Mouse (Mus musculus) ES-E14 (cell line): ENCODE measurements at regions not wholly inside any gene's neighbourhood (a gene's known extent, or its start where the extent isn't known, plus 50 kb on each side); places are given as distances from the start of the nearest gene placed in this dataset.

Experiments
- DNase-seq: peaks from one replicate; pipeline ENCODE4 v3.0.0-alpha.2; 2013; ENCODE audit warnings: low read depth, low spot score
- H3K27ac ChIP-seq: 2 replicates; pipeline ENCODE4 v1.5.1; 2012; ENCODE audit warnings: low read depth, mild to moderate bottlenecking, low read length, moderate library complexity, mixed read lengths; ENCODE audit not compliant: poor library complexity, insufficient read depth, severe bottlenecking
- H3K36me3 ChIP-seq: 2 replicates; pipeline ENCODE4 v1.6.1; 2012; ENCODE audit warnings: mild to moderate bottlenecking, low read length, moderate library complexity, mixed read lengths; ENCODE audit not compliant: control insufficient read depth, poor library complexity, insufficient read depth, severe bottlenecking
- H3K4me1 ChIP-seq, 2 experiments: fragments of 150-350 bp in 1 of 2; sonication (generic) in 1 of 2; 2 replicates each; pipeline ENCODE4 v1.6.1; 2012; ENCODE audit warnings: low read length in 2 of 2, mild to moderate bottlenecking in 1 of 2, mixed read lengths in 1 of 2; ENCODE audit not compliant: control insufficient read depth in 2 of 2, insufficient read depth in 2 of 2, poor library complexity in 1 of 2
- H3K4me3 ChIP-seq, 2 experiments: fragments of 150-350 bp in 1 of 2; sonication (generic) in 1 of 2; 2 replicates each; pipeline ENCODE4 v1.5.1; 2012; ENCODE audit warnings: low read length in 2 of 2, low read depth in 1 of 2, mild to moderate bottlenecking in 1 of 2, mixed read lengths in 1 of 2; ENCODE audit not compliant: insufficient read depth in 1 of 2, poor library complexity in 1 of 2, severe bottlenecking in 1 of 2
- H3K9ac ChIP-seq: 2 replicates; pipeline ENCODE4 v1.6.1; 2012; ENCODE audit warnings: low read depth, mild to moderate bottlenecking, low read length, mixed read lengths; ENCODE audit not compliant: poor library complexity, insufficient read depth, severe bottlenecking
- H3K9me3 ChIP-seq: fragments of 150-350 bp; sonication (generic); 2 replicates; pipeline ENCODE4 v1.6.1; 2012; ENCODE audit warnings: low read depth, mild to moderate bottlenecking, low read length; ENCODE audit not compliant: control insufficient read depth, insufficient read depth
- CHD2 ChIP-seq: IDR thresholded peaks from 2 replicates; pipeline ENCODE4 v1.6.1; 2014; ENCODE audit warnings: mild to moderate bottlenecking, low read depth, low read length, inconsistent platforms
- HCFC1 ChIP-seq: IDR thresholded peaks from 2 replicates; pipeline ENCODE4 v1.6.1; 2012; ENCODE audit warnings: low read length, inconsistent platforms, borderline replicate concordance; ENCODE audit not compliant: insufficient read depth
- MAFK ChIP-seq: IDR thresholded peaks from 2 replicates; pipeline ENCODE4 v1.6.1; 2014; ENCODE audit warnings: mild to moderate bottlenecking, low read depth, low read length, inconsistent platforms; ENCODE audit not compliant: insufficient read depth
- ZC3H11A ChIP-seq: IDR thresholded peaks from 2 replicates; pipeline ENCODE4 v1.6.1; 2012; ENCODE audit warnings: low read depth, mild to moderate bottlenecking, inconsistent platforms, low read length, borderline replicate concordance
- ZNF384 ChIP-seq: IDR thresholded peaks from 2 replicates; pipeline ENCODE4 v1.6.1; 2012; ENCODE audit warnings: low read depth, low read length, inconsistent platforms
- in situ Hi-C, 2 experiments: fragments of 600-800 bp; cut with MboI; formaldehyde crosslinking; loops; one replicate each; pipeline ENCODE4 v1.15.1; 2025; ENCODE audit warnings: low sequenced_read_pairs in 2 of 2, inconsistent platforms in 1 of 2; ENCODE audit not compliant: unreplicated experiment in 2 of 2

DNA sequence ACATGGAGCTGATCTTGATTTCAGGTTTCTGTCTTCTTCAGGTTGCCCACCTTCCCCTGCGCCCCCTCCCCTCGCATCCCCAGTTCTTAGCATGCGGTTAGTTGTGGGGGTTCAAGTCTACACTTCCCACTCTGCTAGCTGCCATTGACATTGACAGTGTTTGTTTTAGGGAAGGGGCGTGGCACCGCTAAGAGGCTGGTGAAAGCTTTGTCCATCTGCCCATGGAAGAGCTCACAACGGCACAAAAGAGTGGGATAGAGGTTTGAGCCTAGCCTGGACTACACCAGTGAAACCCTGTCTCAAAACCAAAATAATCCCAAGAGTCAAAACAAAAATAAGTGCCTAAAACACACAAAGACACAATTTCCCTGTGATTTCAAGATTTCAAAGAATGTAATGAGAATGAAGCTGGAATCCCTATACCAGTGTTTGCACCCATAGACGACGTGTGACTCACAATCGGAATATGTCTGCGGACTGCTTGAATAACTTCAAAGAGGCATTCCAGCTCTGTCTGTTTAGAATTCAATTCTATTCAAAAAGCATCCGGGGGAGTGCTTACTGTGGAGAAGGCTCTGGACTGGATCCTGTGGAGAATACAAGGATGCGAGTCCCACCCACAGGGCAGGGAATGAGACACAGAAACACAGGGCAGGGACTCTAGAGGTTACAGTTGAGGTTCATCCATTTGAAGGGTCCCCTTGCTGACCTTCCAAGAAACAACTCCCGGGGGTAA is 295.5 kb upstream of the Gm4791 start:
- H3K9ac ChIP-seq = no peak overlapping the region
- no peak for DNase-seq

DNA sequence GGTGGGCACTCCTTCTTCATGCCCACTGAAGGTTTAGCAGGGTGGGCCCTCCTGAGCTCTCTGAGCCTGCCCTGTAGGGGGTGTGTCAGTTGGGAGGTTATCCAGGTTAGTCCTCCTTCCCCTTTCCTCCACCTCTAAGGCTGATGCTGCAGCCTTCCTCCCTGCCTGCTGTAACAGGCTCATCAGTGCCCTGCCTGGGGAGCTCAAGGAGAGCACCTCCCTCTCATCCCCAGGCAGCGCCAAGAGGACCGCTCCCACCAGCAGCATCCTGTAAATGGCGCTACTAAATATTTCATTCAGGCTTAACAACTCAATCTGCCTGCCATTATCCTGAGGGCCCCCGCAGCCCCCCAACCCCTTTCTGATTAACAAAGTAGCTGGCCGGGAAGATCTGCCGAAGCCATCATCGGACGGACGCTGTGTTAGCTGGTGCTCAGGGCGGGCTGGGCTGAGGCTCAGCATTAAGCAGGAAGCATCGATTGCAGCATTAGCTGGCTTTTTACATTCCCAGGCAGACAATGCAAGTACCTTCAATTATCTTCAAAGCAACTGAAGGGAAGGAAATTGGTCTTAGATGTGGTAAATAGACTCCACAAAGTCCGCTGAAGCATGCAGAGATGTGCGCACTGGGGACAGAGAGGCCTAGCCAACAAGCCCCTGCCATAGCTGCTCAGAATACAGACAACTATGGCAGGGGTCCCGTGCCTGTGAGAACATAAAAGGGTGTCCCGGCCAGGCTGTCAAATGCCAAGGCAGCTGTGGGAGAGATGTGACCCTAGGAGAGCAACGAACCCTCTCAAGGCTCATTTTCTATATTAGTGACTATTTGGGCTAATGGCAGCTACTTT is 296.3 kb upstream of the Gm4791 start:
- Histone ChIP-seq H3K9me3 (no peaks in the 10 kb centered on the region), H3K27ac (no peak overlapping the region), H3K4me1 (peaks cover 0 to 5% of the 10 kb centered on the region in 2 experiments; a peak in 2 of 4 replicates), H3K9ac (no peak overlapping the region), H3K36me3 (no peaks in the 10 kb centered on the region), H3K4me3 (no peak overlapping the region)
- peak; percentile 31 for DNase-seq
- no peak for TF ChIP-seq ZC3H11A
- TF ChIP-seq ZNF384 = no peak
- no peak for TF ChIP-seq CHD2
- TF ChIP-seq HCFC1 = no peak
- TF ChIP-seq MAFK = no peak
- in situ Hi-C loops = no loop called here

More for the DNA sequence above, 295.5 kb upstream of the Gm4791 start:
- TF ChIP-seq HCFC1 (no peak), MAFK (no peak)
- peaks cover 0 to 5% of the 10 kb centered on the region in 2 experiments; a peak in 2 of 4 replicates for H3K4me1 ChIP-seq
- H3K4me3 ChIP-seq = no peak overlapping the region
- H3K9me3 ChIP-seq = no peaks in the 10 kb centered on the region
- no peaks in the 10 kb centered on the region for H3K36me3 ChIP-seq
- in situ Hi-C loops = no loop called here
- H3K27ac ChIP-seq = no peak overlapping the region

GRCm38 (mm10) chr9:46696171-46696570 is 302.4 kb upstream of the Gm4791 start:
- H3K27ac ChIP-seq = no peak overlapping the region
- no peaks in the 10 kb centered on the region for H3K36me3 ChIP-seq
- TF ChIP-seq HCFC1 (no peak), ZNF384 (no peak), ZC3H11A (no peak), MAFK (no peak), CHD2 (no peak)
- no peak overlapping the region for H3K4me3 ChIP-seq
- no peaks in the 10 kb centered on the region; a peak in 1 of 4 replicates for H3K4me1 ChIP-seq
- no peak overlapping the region for H3K9ac ChIP-seq
- DNase-seq = no peak
- no peaks in the 10 kb centered on the region for H3K9me3 ChIP-seq
- in situ Hi-C loops = no loop called here

GRCm38 (mm10) chr9:46689331-46689730 is 309.2 kb upstream of the Gm4791 start:
- H3K9ac ChIP-seq = no peak overlapping the region

More at GRCm38 (mm10) chr9:46689331-46689730, 309.2 kb upstream of the Gm4791 start:
- in situ Hi-C loops = no loop called here
- TF ChIP-seq MAFK = no peak
- no peak for TF ChIP-seq CHD2
- no peak for TF ChIP-seq ZC3H11A
- no peak for TF ChIP-seq ZNF384
- no peak for TF ChIP-seq HCFC1
- Histone ChIP-seq H3K4me1 (no peaks in the 10 kb centered on the region), H3K4me3 (no peak overlapping the region), H3K27ac (no peak overlapping the region), H3K36me3 (no peaks in the 10 kb centered on the region), H3K9me3 (no peaks in the 10 kb centered on the region)
- no peak for DNase-seq
